Mouse (Mus musculus) kidney, postnatal 10 days (tissue): ENCODE data around the gene Cnih3.
A peak's percentile ranks its signal among the peaks of the same experiment; 100 is the strongest.

Experiments used
- DNase-seq: peaks from one replicate; pipeline ENCODE4 v3.0.0; 2021; ENCODE audit warnings: mixed read lengths

Cnih3 gene

GRCm38 (mm10) chr1:181459431-181460105, 107.1 kb downstream of the Cnih3 start:
- no peak for DNase-seq

GRCm38 (mm10) chr1:181460283-181460682, 107.9 kb downstream of the Cnih3 start:
- no peak for DNase-seq

GRCm38 (mm10) chr1:181461484-181461883, 109.1 kb downstream of the Cnih3 start:
- no peak for DNase-seq

GRCm38 (mm10) chr1:181462051-181462905, 109.8 kb downstream of the Cnih3 start:
- DNase-seq = no peak

GRCm38 (mm10) chr1:181462906-181463179, 110.4 kb downstream of the Cnih3 start:
- no peak for DNase-seq

- DNase-seq = peak; percentile 43
These were observed 112.6 kb downstream of the Cnih3 start for GRCm38 (mm10) chr1:181465027-181465426.

- no peak for DNase-seq
These were observed 113.6 kb downstream of the Cnih3 start for GRCm38 (mm10) chr1:181466040-181466439.

- no peak for DNase-seq
These were observed 114.3 kb downstream of the Cnih3 start for GRCm38 (mm10) chr1:181466601-181467320.

- DNase-seq = no peak
These were observed 114.9 kb downstream of the Cnih3 start for GRCm38 (mm10) chr1:181467321-181467670.

- no peak for DNase-seq
These were observed 117.0 kb downstream of the Cnih3 start for GRCm38 (mm10) chr1:181469415-181469814.

- no peak for DNase-seq
These were observed 123.7 kb downstream of the Cnih3 start for GRCm38 (mm10) chr1:181476141-181476540.

GRCm38 (mm10) chr1:181476557-181476956, 124.1 kb downstream of the Cnih3 start:
- no peak for DNase-seq

- no peak for DNase-seq
These were observed 132.3 kb downstream of the Cnih3 start for GRCm38 (mm10) chr1:181484696-181485095.

- DNase-seq = no peak
These were observed 151.0 kb downstream of the Cnih3 start for GRCm38 (mm10) chr1:181503471-181503870.

GRCm38 (mm10) chr1:181505367-181505766, 152.9 kb downstream of the Cnih3 start:
- DNase-seq = peak; percentile 50
